Comparison of ENCODE assay signal across 17 mouse cellular contexts in the genomic region with DNA sequence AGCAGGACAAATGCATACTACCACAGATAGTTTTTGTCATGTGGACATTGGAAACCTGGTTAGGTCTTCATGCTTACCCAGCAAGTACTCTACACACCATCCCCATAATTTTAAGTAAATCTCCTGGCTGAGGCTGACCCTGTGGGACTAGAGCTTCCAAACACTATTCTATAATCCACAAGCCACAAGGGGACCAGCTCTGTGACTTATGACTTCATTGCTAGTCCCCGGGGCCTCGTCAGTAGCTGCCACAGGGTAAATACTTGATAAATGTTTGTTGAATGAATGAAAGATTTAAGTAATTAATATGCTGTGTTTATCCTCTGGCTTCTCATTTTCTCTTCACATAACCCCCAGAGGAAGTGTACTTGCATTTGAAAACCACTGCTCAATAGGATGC.
"Had no signal": no experiment of that assay in that cellular context is flagged by ENCODE, and none has a peak within 500 bp of the region (broad histone marks: within the 10 kb centered on the region; RNA-seq: fewer than 3 reads in every experiment).

No protein-coding gene starts in this region.

- H3K4me1 ChIP-seq: limb, embryonic 15.5 days; liver, embryonic 12.5 days had no signal

- H3K9ac ChIP-seq: limb, embryonic 15.5 days; liver, embryonic 12.5 days; lung, embryonic 14.5 days had no signal

- H3K4me2 ChIP-seq: limb, embryonic 15.5 days; liver, embryonic 12.5 days; lung, embryonic 14.5 days had no signal

- DNase-seq: kidney, adult 2 months; kidney, postnatal 36 days; layer of hippocampus, adult 9-11 months; layer of hippocampus, postnatal 36 days; lung, embryonic 14.5 days; lung, postnatal 10 days; lung, postnatal 4 days; retina, postnatal 1 day; right cerebral cortex, postnatal 4 days; spleen, adult 18-20 months; thymus, adult 2 months; thymus, postnatal 25 days had no signal

- H3K9me3 ChIP-seq: limb, embryonic 15.5 days; liver, embryonic 12.5 days; midbrain, embryonic 10.5 days had no signal

- H3K4me3 ChIP-seq: limb, embryonic 15.5 days; liver, embryonic 12.5 days; midbrain, embryonic 10.5 days; myocyte had no signal

- H3K27me3 ChIP-seq: liver, embryonic 12.5 days had no signal

- H3K36me3 ChIP-seq: limb, embryonic 15.5 days; liver, embryonic 12.5 days; midbrain, embryonic 10.5 days had no signal

- H3K27ac ChIP-seq: limb, embryonic 15.5 days; liver, embryonic 12.5 days; midbrain, embryonic 10.5 days had no signal

- ATAC-seq: intestine, embryonic 16.5 days; liver, embryonic 12.5 days had no signal
